Mouse (Mus musculus) MEL (cell line): ENCODE measurements around the gene Gm37240. TPM values are rescaled to one million over a fixed set of nuclear protein-coding genes. Genes with fewer than 3 reads are reported as not detected.

Experiments used
- DNase-seq: peaks from one replicate; pipeline ENCODE4 v3.0.0; 2011; ENCODE audit warnings: low read depth, low spot score
- H3K27ac ChIP-seq: 2 replicates; pipeline ENCODE4 v1.5.1; 2012; ENCODE audit warnings: low read depth, mild to moderate bottlenecking, control low read depth, low read length, moderate library complexity; ENCODE audit not compliant: control insufficient read depth
- H3K27me3 ChIP-seq, 2 experiments: fragments of 150-350 bp in 1 of 2; sonication (generic) in 1 of 2; 2 replicates each; pipeline ENCODE4 v1.6.1; 2012; ENCODE audit warnings: low read length in 2 of 2, mild to moderate bottlenecking in 2 of 2, improper control_type of control experiment in 1 of 2, moderate library complexity in 1 of 2; ENCODE audit not compliant: insufficient read depth in 2 of 2, control insufficient read depth in 1 of 2
- H3K36me3 ChIP-seq, 2 experiments: 2 replicates each; pipeline ENCODE4 v1.6.1; 2012 to 2014; ENCODE audit warnings: low read length in 2 of 2, improper control_type of control experiment in 1 of 2, inconsistent platforms in 1 of 2, mild to moderate bottlenecking in 1 of 2; ENCODE audit not compliant: insufficient read depth in 2 of 2, control insufficient read depth in 1 of 2
- H3K4me1 ChIP-seq, 2 experiments: fragments of 150-350 bp in 1 of 2; sonication (generic) in 1 of 2; 2 replicates each; pipeline ENCODE4 v1.6.1; 2012; ENCODE audit warnings: low read length in 2 of 2, improper control_type of control experiment in 1 of 2, mild to moderate bottlenecking in 1 of 2; ENCODE audit not compliant: insufficient read depth in 2 of 2, control insufficient read depth in 1 of 2
- H3K4me3 ChIP-seq, 2 experiments: fragments of 150-350 bp in 1 of 2; sonication (generic) in 1 of 2; 2 replicates each; pipeline ENCODE4 v1.5.1; 2012; ENCODE audit warnings: low read depth in 2 of 2, low read length in 2 of 2, mild to moderate bottlenecking in 2 of 2, moderate library complexity in 2 of 2, control low read depth in 1 of 2, improper control_type of control experiment in 1 of 2; ENCODE audit not compliant: control insufficient read depth in 1 of 2, insufficient read depth in 1 of 2
- H3K79me2 ChIP-seq: 2 replicates; pipeline ENCODE4 v1.6.1; 2012; ENCODE audit warnings: mild to moderate bottlenecking, low read length, moderate library complexity; ENCODE audit not compliant: control insufficient read depth, poor library complexity, insufficient read depth
- H3K9ac ChIP-seq: 2 replicates; pipeline ENCODE4 v1.6.1; 2012; ENCODE audit warnings: low read depth, mild to moderate bottlenecking, control low read depth, low read length, moderate library complexity; ENCODE audit not compliant: control insufficient read depth, poor library complexity, severe bottlenecking
- H3K9me3 ChIP-seq: fragments of 150-350 bp; sonication (generic); replicated peaks from 2 replicates; pipeline ENCODE4 v1.6.1; 2012; ENCODE audit warnings: mild to moderate bottlenecking, low read length, improper control_type of control experiment, moderate library complexity; ENCODE audit not compliant: insufficient read depth
- BHLHE40 ChIP-seq: IDR thresholded peaks from 2 replicates; pipeline ENCODE4 v1.6.1; 2012; ENCODE audit warnings: low read depth, mild to moderate bottlenecking, inconsistent platforms, low read length, improper control_type of control experiment, borderline replicate concordance
- CHD1 ChIP-seq: IDR thresholded peaks from 2 replicates; pipeline ENCODE4 v1.6.1; 2012; ENCODE audit warnings: low read depth, mild to moderate bottlenecking, inconsistent platforms, low read length, improper control_type of control experiment
- CTCF ChIP-seq, 3 experiments: IDR thresholded peaks in 2 of 3; conservative IDR thresholded peaks in 1 of 3; 2 replicates each; pipeline ENCODE4 v1.5.1; 2011 to 2012; ENCODE audit warnings: low read length in 3 of 3, low read depth in 2 of 3, mild to moderate bottlenecking in 2 of 3, improper control_type of control experiment in 1 of 3, inconsistent platforms in 1 of 3, mixed read lengths in 1 of 3, moderate library complexity in 1 of 3; ENCODE audit not compliant: control insufficient read depth in 1 of 3, insufficient read depth in 1 of 3, poor library complexity in 1 of 3, severe bottlenecking in 1 of 3
- EP300 ChIP-seq, 2 experiments: IDR thresholded peaks; 2 replicates each; pipeline ENCODE4 v1.6.1; 2011; ENCODE audit warnings: improper control_type of control experiment in 2 of 2, low read length in 2 of 2, low read depth in 1 of 2, mild to moderate bottlenecking in 1 of 2
- ETS1 ChIP-seq: IDR thresholded peaks from 2 replicates; pipeline ENCODE4 v1.6.1; 2012; ENCODE audit warnings: low read depth, mild to moderate bottlenecking, inconsistent platforms, low read length, improper control_type of control experiment, moderate library complexity
- JUND ChIP-seq: IDR thresholded peaks from 2 replicates; pipeline ENCODE4 v1.6.1; 2011; ENCODE audit warnings: low read depth, mild to moderate bottlenecking, improper control_type of control experiment, low read length
- MAFK ChIP-seq: IDR thresholded peaks from 2 replicates; pipeline ENCODE4 v1.6.1; 2011; ENCODE audit warnings: low read depth, mild to moderate bottlenecking, low read length, improper control_type of control experiment, borderline replicate concordance
- MAX ChIP-seq: IDR thresholded peaks from 2 replicates; pipeline ENCODE4 v1.6.1; 2011; ENCODE audit warnings: low read length, improper control_type of control experiment
- MEF2A ChIP-seq: IDR thresholded peaks from 2 replicates; pipeline ENCODE4 v1.6.1; 2014; ENCODE audit warnings: low read depth, mild to moderate bottlenecking, inconsistent platforms, low read length, improper control_type of control experiment; ENCODE audit not compliant: poor library complexity, insufficient replicate concordance, severe bottlenecking; ENCODE audit errors: extremely low read depth
- MYC ChIP-seq: IDR thresholded peaks from 2 replicates; pipeline ENCODE4 v1.6.1; 2011; ENCODE audit warnings: low read depth, mild to moderate bottlenecking, low read length, improper control_type of control experiment, moderate library complexity
- NRF1 ChIP-seq: IDR thresholded peaks from 2 replicates; pipeline ENCODE4 v1.6.1; 2014; ENCODE audit warnings: low read depth, mild to moderate bottlenecking, inconsistent platforms, low read length, improper control_type of control experiment, moderate library complexity; ENCODE audit not compliant: poor library complexity, insufficient read depth, severe bottlenecking
- POLR2AphosphoS5 ChIP-seq: IDR thresholded peaks from 2 replicates; pipeline ENCODE4 v1.6.1; 2012; ENCODE audit warnings: low read depth, borderline replicate concordance, mild to moderate bottlenecking, inconsistent platforms, low read length, moderate library complexity, mixed read lengths
- RAD21 ChIP-seq: IDR thresholded peaks from 2 replicates; pipeline ENCODE4 v1.6.1; 2011; ENCODE audit warnings: mild to moderate bottlenecking, low read depth, low read length, improper control_type of control experiment
- RCOR1 ChIP-seq: IDR thresholded peaks from 2 replicates; pipeline ENCODE4 v1.6.1; 2012; ENCODE audit warnings: low read depth, mild to moderate bottlenecking, inconsistent platforms, low read length, improper control_type of control experiment
- SMC3 ChIP-seq: IDR thresholded peaks from 2 replicates; pipeline ENCODE4 v1.6.1; 2011; ENCODE audit warnings: low read depth, low read length, improper control_type of control experiment
- TCF12 ChIP-seq: IDR thresholded peaks from 2 replicates; pipeline ENCODE4 v1.6.1; 2014; ENCODE audit warnings: low read depth, mild to moderate bottlenecking, inconsistent platforms, low read length, improper control_type of control experiment, moderate library complexity
- UBTF ChIP-seq: IDR thresholded peaks from 2 replicates; pipeline ENCODE4 v1.6.1; 2012; ENCODE audit warnings: low read depth, mild to moderate bottlenecking, inconsistent platforms, low read length, improper control_type of control experiment, moderate library complexity, borderline replicate concordance; ENCODE audit not compliant: insufficient read depth
- ZC3H11A ChIP-seq: IDR thresholded peaks from 2 replicates; pipeline ENCODE4 v1.6.1; 2012; ENCODE audit warnings: low read depth, mild to moderate bottlenecking, inconsistent platforms, low read length, improper control_type of control experiment
- ZKSCAN1 ChIP-seq: IDR thresholded peaks from 2 replicates; pipeline ENCODE4 v1.6.1; 2012; ENCODE audit warnings: low read depth, mild to moderate bottlenecking, inconsistent platforms, low read length, improper control_type of control experiment, moderate library complexity
- ZNF384 ChIP-seq: IDR thresholded peaks from 2 replicates; pipeline ENCODE4 v1.6.1; 2012; ENCODE audit warnings: low read depth, mild to moderate bottlenecking, inconsistent platforms, low read length, improper control_type of control experiment
- polyA plus RNA-seq, 2 experiments: library from polyadenylated mRNA; stranded (reverse) in 1 of 2; unstranded in 1 of 2; fragments of >175 nt in 1 of 2; fragments of >200 nt in 1 of 2; gene quantifications; 2 replicates each; pipeline versions ENCODE4 v1.2.1 to v1.2.4; 2012; ENCODE audit warnings: low replicate concordance in 2 of 2, low read depth in 1 of 2; ENCODE audit not compliant: insufficient read length in 2 of 2, insufficient read depth in 1 of 2, missing spikeins in 1 of 2
- total RNA-seq: library from RNA; depleted of rRNA; stranded (reverse); fragments of 300-350 nt; gene quantifications from 2 replicates; pipeline ENCODE4 v1.2.3, GENCODE M21; 2012

The Gm37240 gene
- total and polyA plus RNA-seq, 3 experiments: 0.04 TPM; not detected in 2

GRCm38 (mm10) chr3:84917903-84918679 lies 969.2 kb downstream of the Gm37240 start:
- peak; percentile 56 for DNase-seq
- H3K79me2 ChIP-seq: no peaks in the 10 kb centered on the region; the same call in 1 of the 2 replicates
- no peaks in the 10 kb centered on the region for H3K27me3 ChIP-seq
- H3K4me1 ChIP-seq: no peaks in the 10 kb centered on the region; a peak in 2 of 4 replicates
- TF ChIP-seq ZNF384 (peak; percentile 80), ZC3H11A (no peak)
- 0 out of 2 replicates have a peak overlapping the region, but pooled peaks have one; percentile 1 for H3K9ac ChIP-seq
- H3K27ac ChIP-seq: peak overlapping the region; percentile 23
- no peaks in the 10 kb centered on the region for H3K9me3 ChIP-seq
- 0 out of 4 replicates have a peak overlapping the region, but pooled peaks of 1 of the 2 experiments have one; percentile 1 for H3K4me3 ChIP-seq
- peaks cover 0 to 10% of the 10 kb centered on the region in 2 experiments; a peak in 2 of 4 replicates for H3K36me3 ChIP-seq

GRCm38 (mm10) chr3:84914284-84914683 lies 973.0 kb downstream of the Gm37240 start:
- Histone ChIP-seq H3K9me3 (no peaks in the 10 kb centered on the region), H3K27me3 (no peaks in the 10 kb centered on the region), H3K79me2 (no peaks in the 10 kb centered on the region; the same call in 1 of the 2 replicates), H3K36me3 (peaks cover 0 to 18% of the 10 kb centered on the region in 2 experiments; a peak in 2 of 4 replicates), H3K27ac (no peak overlapping the region), H3K4me1 (peaks cover 0 to 2% of the 10 kb centered on the region in 2 experiments; a peak in 2 of 4 replicates), H3K4me3 (no peak overlapping the region), H3K9ac (no peak overlapping the region)
- DNase-seq: peak; percentile 29
- TF ChIP-seq BHLHE40: no peak
- TF ChIP-seq SMC3: peak; percentile 51
- TF ChIP-seq UBTF: no peak
- TF ChIP-seq TCF12: no peak
- TF ChIP-seq EP300 (IDR thresholded peaks at IDR 0.05; ENCODE audit: low read depth in 1 of 2, low read length in 2 of 2): no peak
- TF ChIP-seq MEF2A: no peak
- no peak for TF ChIP-seq MAFK
- peak; percentile 68 for TF ChIP-seq RAD21
- TF ChIP-seq ETS1: no peak
- no peak for TF ChIP-seq ZKSCAN1
- TF ChIP-seq CHD1: no peak
- no peak for TF ChIP-seq POLR2AphosphoS5
- TF ChIP-seq JUND: no peak
- TF ChIP-seq MAX: no peak
- TF ChIP-seq NRF1: no peak
- no peak for TF ChIP-seq MYC
- peak in 2 of 3 experiments; percentile 17 to 51; a peak in 3 of 6 replicates for TF ChIP-seq CTCF (IDR thresholded peaks at IDR 0.05 in 2 of 3, conservative IDR thresholded peaks at IDR 0.05 in 1 of 3; ENCODE audit: control insufficient read depth in 1 of 3, insufficient read depth in 1 of 3, low read depth in 2 of 3, low read length in 3 of 3, poor library complexity in 1 of 3, severe bottlenecking in 1 of 3)
- TF ChIP-seq RCOR1: no peak
